Mouse (Mus musculus): ENCODE measurements around the gene Tmem163. TPM values are rescaled to one million over a fixed set of nuclear protein-coding genes. Genes with fewer than 3 reads are reported as not detected.
A peak's percentile ranks its signal among the peaks of the same experiment; 100 is the strongest.

The Tmem163 gene
- polyA plus RNA-seq, 1 experiment from 2014 or later, result 0.62 TPM

DNA sequence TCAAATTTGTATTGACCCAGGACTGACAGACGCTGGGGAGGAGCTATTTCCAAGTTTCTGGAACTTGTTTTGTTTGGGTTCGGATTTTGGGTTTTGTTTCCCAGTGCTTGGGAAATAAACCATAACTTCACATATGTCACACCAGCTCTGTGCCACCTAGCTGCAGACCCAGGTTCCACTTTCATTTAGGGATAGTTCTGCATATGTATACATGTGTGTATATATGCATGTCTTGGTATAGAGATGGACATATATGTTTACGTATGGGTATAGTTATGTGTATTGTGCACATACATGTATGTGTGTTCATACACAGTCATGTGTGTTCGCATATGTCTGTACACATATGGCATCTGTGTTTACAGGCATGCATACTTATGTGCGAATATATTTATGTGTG, 147.6 kb downstream of the Tmem163 start:
- H3K9me3 ChIP-seq (ENCODE audit: control insufficient read depth, low read length), result no peaks in the 10 kb centered on the region
- H3K27me3 ChIP-seq (ENCODE audit: control insufficient read depth, insufficient read depth, low read length), result peaks cover 5% of the 10 kb centered on the region
- peak; percentile 21; the same call in 1 of the 2 replicates for ATAC-seq (ENCODE audit: low FRiP score, low TSS enrichment)
- no peak overlapping the region for H3K27ac ChIP-seq (ENCODE audit: low read depth, low read length)
- H3K4me1 ChIP-seq (ENCODE audit: control insufficient read depth, insufficient read depth, low read length), result peaks cover 18% of the 10 kb centered on the region; the same call in 1 of the 2 replicates
- 57% methylated on average over 5 of the region's 5 CpGs for WGBS
- H3K36me3 ChIP-seq (ENCODE audit: control insufficient read depth, insufficient read depth, low read length), result no peaks in the 10 kb centered on the region
- no peak overlapping the region for H3K4me3 ChIP-seq (ENCODE audit: low read length)
- no peak overlapping the region for H3K4me2 ChIP-seq (replicated peaks; ENCODE audit: low read depth, low read length)
- H3K9ac ChIP-seq (ENCODE audit: low read depth, low read length), result no peak overlapping the region

DNA sequence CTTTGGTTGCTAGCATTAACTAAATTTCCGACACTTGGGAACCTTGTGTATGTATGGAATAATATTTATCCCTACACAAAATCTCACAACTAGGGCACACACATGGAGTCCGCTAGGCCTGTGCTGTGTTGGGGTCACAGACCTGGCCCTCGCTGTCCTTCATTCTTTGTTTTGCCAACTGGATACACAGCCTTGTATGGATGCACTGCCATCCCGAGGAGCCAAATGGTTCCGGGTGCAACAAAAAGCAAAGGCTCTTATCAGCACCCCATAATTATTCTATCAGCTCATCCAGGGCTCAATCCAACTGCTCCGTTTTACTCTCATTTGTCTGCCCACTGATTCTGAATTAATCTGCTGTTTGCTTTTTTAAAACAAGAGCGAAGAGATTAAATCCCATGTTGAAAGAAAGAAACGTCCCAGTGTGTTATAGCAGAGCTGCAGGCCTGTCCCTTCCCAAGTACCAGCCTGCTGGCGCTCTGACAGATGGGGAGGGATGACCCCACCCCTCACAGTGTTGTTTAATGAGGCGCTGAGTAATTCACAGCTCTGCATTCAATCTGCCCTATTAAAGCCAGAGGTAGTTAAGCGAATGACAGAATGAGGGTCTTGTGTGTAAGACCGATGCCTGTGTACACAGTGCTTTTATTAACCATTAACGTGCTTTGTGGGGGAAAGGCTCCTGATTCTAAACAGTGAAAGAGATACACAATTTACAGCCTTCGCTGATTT, 148.3 kb downstream of the Tmem163 start:
- no peak overlapping the region for H3K9ac ChIP-seq (ENCODE audit: low read depth, low read length)

GRCm38 (mm10) chr1:127523364-127523763, 156.0 kb downstream of the Tmem163 start:
- Histone ChIP-seq H3K9ac (ENCODE audit: low read depth, low read length) (no peak overlapping the region), H3K4me3 (ENCODE audit: low read length) (no peak overlapping the region), H3K36me3 (ENCODE audit: control insufficient read depth, insufficient read depth, low read length) (no peaks in the 10 kb centered on the region), H3K27ac (ENCODE audit: low read depth, low read length) (no peak overlapping the region), H3K4me1 (ENCODE audit: control insufficient read depth, insufficient read depth, low read length) (no peaks in the 10 kb centered on the region), H3K9me3 (ENCODE audit: control insufficient read depth, low read length) (no peaks in the 10 kb centered on the region), H3K27me3 (ENCODE audit: control insufficient read depth, insufficient read depth, low read length) (no peaks in the 10 kb centered on the region), H3K4me2 (replicated peaks; ENCODE audit: low read depth, low read length) (no peak overlapping the region)
- no peak for ATAC-seq (ENCODE audit: low FRiP score, low TSS enrichment)
- 83% methylated on average over 8 of the region's 8 CpGs for WGBS

More for the DNA sequence above, 148.3 kb downstream of the Tmem163 start:
- WGBS, result 20% methylated on average over 14 of the region's 14 CpGs
- Histone ChIP-seq H3K27me3 (ENCODE audit: control insufficient read depth, insufficient read depth, low read length) (no peaks in the 10 kb centered on the region; the same call in none of the 2 replicates), H3K9me3 (ENCODE audit: control insufficient read depth, low read length) (no peaks in the 10 kb centered on the region), H3K4me3 (ENCODE audit: low read length) (no peak overlapping the region), H3K27ac (ENCODE audit: low read depth, low read length) (no peak overlapping the region), H3K4me1 (ENCODE audit: control insufficient read depth, insufficient read depth, low read length) (peaks cover 18% of the 10 kb centered on the region; the same call in 1 of the 2 replicates), H3K4me2 (replicated peaks; ENCODE audit: low read depth, low read length) (no peak overlapping the region), H3K36me3 (ENCODE audit: control insufficient read depth, insufficient read depth, low read length) (no peaks in the 10 kb centered on the region)
- peak; percentile 94 for ATAC-seq (ENCODE audit: low FRiP score, low TSS enrichment)

DNA sequence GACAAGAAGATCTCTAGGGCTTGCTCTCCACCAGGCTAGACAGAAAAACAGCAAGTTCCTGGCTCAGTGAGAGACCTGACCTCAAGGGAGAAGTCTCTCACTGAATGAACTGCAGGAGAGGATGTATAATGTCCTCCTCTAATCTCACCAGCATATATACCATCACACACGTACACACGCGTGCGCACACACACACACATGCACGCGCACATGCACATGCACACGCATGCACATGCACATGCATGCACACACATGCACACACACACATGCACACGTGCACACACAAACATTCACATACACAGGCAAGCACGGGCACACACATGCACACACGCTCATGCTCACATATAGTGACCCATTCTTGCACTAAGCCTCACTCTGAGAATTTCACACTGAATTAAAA, 164.5 kb downstream of the Tmem163 start:
- 97% methylated on average over 10 of the region's 10 CpGs for WGBS
- peaks cover 8% of the 10 kb centered on the region; the same call in 1 of the 2 replicates for H3K9me3 ChIP-seq (ENCODE audit: control insufficient read depth, low read length)
- no peaks in the 10 kb centered on the region for H3K27me3 ChIP-seq (ENCODE audit: control insufficient read depth, insufficient read depth, low read length)
- no peaks in the 10 kb centered on the region for H3K36me3 ChIP-seq (ENCODE audit: control insufficient read depth, insufficient read depth, low read length)
- H3K4me1 ChIP-seq (ENCODE audit: control insufficient read depth, insufficient read depth, low read length), result no peaks in the 10 kb centered on the region
- ATAC-seq (ENCODE audit: low FRiP score, low TSS enrichment), result no peak
- no peak overlapping the region for H3K4me2 ChIP-seq (replicated peaks; ENCODE audit: low read depth, low read length)
- H3K4me3 ChIP-seq (ENCODE audit: low read length), result no peak overlapping the region
- H3K9ac ChIP-seq (ENCODE audit: low read depth, low read length), result no peak overlapping the region
- no peak overlapping the region for H3K27ac ChIP-seq (ENCODE audit: low read depth, low read length)

- Histone ChIP-seq H3K4me1 (ENCODE audit: control insufficient read depth, insufficient read depth, low read length) (no peaks in the 10 kb centered on the region), H3K36me3 (ENCODE audit: control insufficient read depth, insufficient read depth, low read length) (no peaks in the 10 kb centered on the region), H3K9ac (ENCODE audit: low read depth, low read length) (no peak overlapping the region), H3K4me2 (replicated peaks; ENCODE audit: low read depth, low read length) (no peak overlapping the region), H3K9me3 (ENCODE audit: control insufficient read depth, low read length) (peaks cover 8% of the 10 kb centered on the region; the same call in 1 of the 2 replicates), H3K27ac (ENCODE audit: low read depth, low read length) (no peak overlapping the region), H3K27me3 (ENCODE audit: control insufficient read depth, insufficient read depth, low read length) (no peaks in the 10 kb centered on the region), H3K4me3 (ENCODE audit: low read length) (no peak overlapping the region)
- WGBS, result 73% methylated on average over 3 of the region's 3 CpGs
- no peak for ATAC-seq (ENCODE audit: low FRiP score, low TSS enrichment)
These were observed 164.9 kb downstream of the Tmem163 start for GRCm38 (mm10) chr1:127514479-127514878.

DNA sequence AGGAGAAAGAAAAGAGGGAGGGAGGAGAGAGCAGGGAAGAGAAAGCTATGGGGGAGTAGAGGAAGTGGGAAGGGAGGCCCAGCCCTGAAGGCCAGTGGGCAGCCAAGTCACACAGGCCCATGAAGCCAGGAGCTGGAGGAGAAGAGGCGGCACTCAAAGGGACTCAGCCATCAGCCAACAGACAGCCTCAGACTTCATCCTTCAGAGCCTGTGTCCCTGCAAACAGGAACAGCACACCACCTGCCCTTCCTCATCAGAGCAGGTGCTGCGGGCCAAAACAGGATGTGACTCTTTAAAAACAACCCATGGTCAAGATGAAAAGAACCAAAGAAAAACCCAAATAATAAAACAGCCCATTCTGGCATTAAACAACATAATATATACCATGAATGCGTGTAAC, 165.7 kb downstream of the Tmem163 start:
- H3K36me3 ChIP-seq (ENCODE audit: control insufficient read depth, insufficient read depth, low read length), result no peaks in the 10 kb centered on the region
- WGBS, result 91% methylated on average over 3 of the region's 3 CpGs
- no peak for ATAC-seq (ENCODE audit: low FRiP score, low TSS enrichment)
- H3K4me1 ChIP-seq (ENCODE audit: control insufficient read depth, insufficient read depth, low read length), result no peaks in the 10 kb centered on the region
- H3K4me3 ChIP-seq (ENCODE audit: low read length), result no peak overlapping the region
- H3K27me3 ChIP-seq (ENCODE audit: control insufficient read depth, insufficient read depth, low read length), result no peaks in the 10 kb centered on the region
- H3K9me3 ChIP-seq (ENCODE audit: control insufficient read depth, low read length), result peaks cover 8% of the 10 kb centered on the region; the same call in 1 of the 2 replicates
- H3K9ac ChIP-seq (ENCODE audit: low read depth, low read length), result no peak overlapping the region
- no peak overlapping the region for H3K4me2 ChIP-seq (replicated peaks; ENCODE audit: low read depth, low read length)
- no peak overlapping the region for H3K27ac ChIP-seq (ENCODE audit: low read depth, low read length)

GRCm38 (mm10) chr1:127513140-127513539, 166.2 kb downstream of the Tmem163 start:
- no peaks in the 10 kb centered on the region for H3K27me3 ChIP-seq (ENCODE audit: control insufficient read depth, insufficient read depth, low read length)
- H3K9me3 ChIP-seq (ENCODE audit: control insufficient read depth, low read length), result peaks cover 8% of the 10 kb centered on the region; the same call in 1 of the 2 replicates
- 78% methylated on average over 8 of the region's 8 CpGs for WGBS
- no peak overlapping the region for H3K4me3 ChIP-seq (ENCODE audit: low read length)
- no peak overlapping the region for H3K27ac ChIP-seq (ENCODE audit: low read depth, low read length)
- no peaks in the 10 kb centered on the region for H3K36me3 ChIP-seq (ENCODE audit: control insufficient read depth, insufficient read depth, low read length)
- no peak overlapping the region for H3K9ac ChIP-seq (ENCODE audit: low read depth, low read length)
- H3K4me2 ChIP-seq (replicated peaks; ENCODE audit: low read depth, low read length), result no peak overlapping the region
- no peak for ATAC-seq (ENCODE audit: low FRiP score, low TSS enrichment)
- no peaks in the 10 kb centered on the region for H3K4me1 ChIP-seq (ENCODE audit: control insufficient read depth, insufficient read depth, low read length)

DNA sequence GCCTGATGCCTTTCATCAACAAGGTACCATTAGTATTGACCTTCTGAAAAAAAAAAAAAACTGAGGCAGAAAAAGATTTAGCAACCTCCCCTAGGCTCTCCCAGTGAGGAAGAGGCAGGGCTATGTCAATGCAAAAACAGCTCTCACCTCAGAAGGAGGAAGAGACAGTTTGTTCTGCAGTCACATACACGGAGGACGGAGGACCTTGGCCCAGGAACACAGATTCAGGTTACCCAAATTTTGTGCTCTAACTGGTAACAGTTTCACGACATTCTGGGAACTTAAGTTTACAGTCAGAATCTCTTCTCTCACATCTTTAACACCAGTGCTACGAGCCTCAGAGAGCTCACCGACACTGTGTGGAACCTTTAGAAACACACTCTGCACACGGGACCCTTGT, 166.6 kb downstream of the Tmem163 start:
- no peak for ATAC-seq (ENCODE audit: low FRiP score, low TSS enrichment)
- no peak overlapping the region for H3K27ac ChIP-seq (ENCODE audit: low read depth, low read length)
- H3K9ac ChIP-seq (ENCODE audit: low read depth, low read length), result no peak overlapping the region
- H3K9me3 ChIP-seq (ENCODE audit: control insufficient read depth, low read length), result peaks cover 8% of the 10 kb centered on the region; the same call in 1 of the 2 replicates
- H3K4me1 ChIP-seq (ENCODE audit: control insufficient read depth, insufficient read depth, low read length), result no peaks in the 10 kb centered on the region
- no peaks in the 10 kb centered on the region for H3K36me3 ChIP-seq (ENCODE audit: control insufficient read depth, insufficient read depth, low read length)
- WGBS, result 72% methylated on average over 6 of the region's 6 CpGs
- no peaks in the 10 kb centered on the region for H3K27me3 ChIP-seq (ENCODE audit: control insufficient read depth, insufficient read depth, low read length)
- no peak overlapping the region for H3K4me3 ChIP-seq (ENCODE audit: low read length)
- no peak overlapping the region for H3K4me2 ChIP-seq (replicated peaks; ENCODE audit: low read depth, low read length)

GRCm38 (mm10) chr1:127511362-127511761, 168.0 kb downstream of the Tmem163 start:
- Histone ChIP-seq H3K4me3 (ENCODE audit: low read length) (no peak overlapping the region), H3K4me2 (replicated peaks; ENCODE audit: low read depth, low read length) (no peak overlapping the region), H3K9ac (ENCODE audit: low read depth, low read length) (no peak overlapping the region), H3K9me3 (ENCODE audit: control insufficient read depth, low read length) (peaks cover 8% of the 10 kb centered on the region; the same call in 1 of the 2 replicates), H3K27ac (ENCODE audit: low read depth, low read length) (no peak overlapping the region), H3K27me3 (ENCODE audit: control insufficient read depth, insufficient read depth, low read length) (no peaks in the 10 kb centered on the region), H3K36me3 (ENCODE audit: control insufficient read depth, insufficient read depth, low read length) (no peaks in the 10 kb centered on the region), H3K4me1 (ENCODE audit: control insufficient read depth, insufficient read depth, low read length) (no peaks in the 10 kb centered on the region)
- no peak for ATAC-seq (ENCODE audit: low FRiP score, low TSS enrichment)
- 86% methylated on average over 6 of the region's 6 CpGs for WGBS

Measured in kidney, embryonic 14.5 days (tissue).